Mouse (Mus musculus): ENCODE measurements at regions not wholly inside any gene's neighbourhood (a gene's known extent, or its start where the extent isn't known, plus 50 kb on each side); places are given as distances from the start of the nearest gene placed in this dataset.

DNA sequence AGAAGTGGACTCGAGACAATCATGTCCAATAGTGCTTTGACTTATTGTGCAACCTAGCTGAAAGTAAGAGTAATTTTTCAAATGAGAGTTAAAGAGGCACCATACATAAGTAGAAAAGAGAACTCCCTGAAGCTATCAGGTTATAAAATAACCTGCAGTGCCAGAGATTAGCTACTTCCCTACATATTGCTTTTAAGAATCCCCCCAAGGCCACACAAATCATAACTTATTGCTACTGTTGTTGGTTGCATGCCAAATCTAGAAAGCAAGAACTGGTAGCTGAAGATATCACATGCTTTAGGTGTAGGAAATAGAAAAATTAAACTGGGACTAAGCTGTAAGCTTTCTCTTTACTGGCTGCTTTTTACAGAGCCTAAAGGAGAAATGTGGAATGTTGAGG is 554.3 kb downstream of the Serpinb8 start:
- Histone ChIP-seq H3K27ac (replicated peaks) (no peak overlapping the region), H3K36me3 (no peaks in the 10 kb centered on the region), H3K4me3 (replicated peaks) (no peak overlapping the region), H3K27me3 (no peaks in the 10 kb centered on the region), H3K4me1 (no peaks in the 10 kb centered on the region), H3K4me2 (replicated peaks) (no peak overlapping the region), H3K9ac (no peak overlapping the region), H3K9me3 (replicated peaks) (no peaks in the 10 kb centered on the region)
- 68% methylated on average over 1 of the region's 1 CpGs for WGBS
- ATAC-seq (ENCODE audit: insufficient number of reproducible peaks, low FRiP score, low TSS enrichment, low read depth), result no peak

DNA sequence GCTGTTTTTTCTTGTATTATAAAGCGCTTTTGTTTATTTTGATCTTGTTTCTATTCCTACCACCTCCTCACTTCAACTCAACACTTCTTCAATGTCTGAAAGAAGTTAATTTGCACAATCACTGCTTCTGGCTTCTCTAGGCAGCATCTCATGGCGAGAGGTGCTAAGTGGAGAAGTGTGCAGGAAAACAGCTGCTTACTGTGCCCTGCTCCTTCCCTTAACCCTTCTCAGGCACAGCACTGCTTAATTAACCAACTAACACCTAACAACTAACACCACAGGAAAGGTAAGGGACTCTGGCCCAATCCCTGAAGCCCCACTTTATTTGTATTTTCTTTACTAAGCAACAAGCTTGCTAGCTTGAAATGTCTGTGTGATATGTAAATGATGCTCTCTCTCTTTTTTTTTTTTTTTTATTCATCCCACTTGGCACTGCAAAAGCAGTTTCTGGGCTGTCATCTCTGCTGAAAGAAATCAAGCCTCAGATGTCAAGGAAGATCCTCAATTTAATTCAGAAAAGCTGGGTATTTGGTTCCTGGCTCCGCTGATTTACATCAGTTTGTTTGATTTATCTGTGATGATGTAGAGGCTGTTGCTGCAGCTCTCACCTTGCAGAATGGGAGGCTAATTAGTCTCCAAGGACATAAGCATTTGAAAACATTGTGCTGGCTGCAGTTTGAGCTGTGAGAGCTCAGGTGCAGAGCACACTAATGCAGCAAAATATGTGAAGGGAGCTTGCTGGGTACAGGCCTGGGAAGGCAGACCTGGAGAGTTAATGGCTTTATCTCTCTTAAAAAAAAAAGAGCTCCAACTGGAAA is 591.8 kb downstream of the Serpinb8 start:
- no peak overlapping the region for H3K27ac ChIP-seq (replicated peaks)
- H3K4me2 ChIP-seq (replicated peaks), result no peak overlapping the region
- H3K9me3 ChIP-seq (replicated peaks), result no peaks in the 10 kb centered on the region
- H3K4me3 ChIP-seq (replicated peaks), result no peak overlapping the region
- H3K4me1 ChIP-seq, result no peaks in the 10 kb centered on the region
- WGBS, result 52% methylated on average over 3 of the region's 3 CpGs
- no peaks in the 10 kb centered on the region for H3K36me3 ChIP-seq
- H3K9ac ChIP-seq, result no peak overlapping the region
- H3K27me3 ChIP-seq, result no peaks in the 10 kb centered on the region
- ATAC-seq (ENCODE audit: insufficient number of reproducible peaks, low FRiP score, low TSS enrichment, low read depth), result peak; percentile 47; the same call in 1 of the 2 replicates

DNA sequence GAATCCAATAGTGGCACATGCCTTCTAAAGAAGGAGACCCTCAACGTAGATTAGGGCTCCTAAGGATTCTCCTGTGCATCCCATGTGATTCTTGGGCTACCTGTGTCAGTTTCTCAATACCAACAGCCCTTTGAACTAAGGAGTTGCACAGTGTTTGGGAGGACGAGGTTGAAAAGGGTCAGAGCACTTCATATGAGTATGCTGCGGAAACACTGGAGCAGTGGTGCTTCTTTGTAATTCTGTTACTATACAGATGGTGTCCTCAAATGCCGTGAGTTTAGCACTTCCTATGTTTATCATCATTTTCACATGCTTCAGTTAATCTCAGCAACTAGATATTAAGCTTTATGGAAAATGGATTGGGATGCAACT is 592.3 kb downstream of the Serpinb8 start:
- WGBS, result 60% methylated on average over 4 of the region's 4 CpGs
- Histone ChIP-seq H3K27ac (replicated peaks) (no peak overlapping the region), H3K9me3 (replicated peaks) (no peaks in the 10 kb centered on the region), H3K4me1 (no peaks in the 10 kb centered on the region), H3K4me3 (replicated peaks) (no peak overlapping the region), H3K27me3 (no peaks in the 10 kb centered on the region), H3K36me3 (no peaks in the 10 kb centered on the region), H3K9ac (no peak overlapping the region), H3K4me2 (replicated peaks) (no peak overlapping the region)
- no peak for ATAC-seq (ENCODE audit: insufficient number of reproducible peaks, low FRiP score, low TSS enrichment, low read depth)

DNA sequence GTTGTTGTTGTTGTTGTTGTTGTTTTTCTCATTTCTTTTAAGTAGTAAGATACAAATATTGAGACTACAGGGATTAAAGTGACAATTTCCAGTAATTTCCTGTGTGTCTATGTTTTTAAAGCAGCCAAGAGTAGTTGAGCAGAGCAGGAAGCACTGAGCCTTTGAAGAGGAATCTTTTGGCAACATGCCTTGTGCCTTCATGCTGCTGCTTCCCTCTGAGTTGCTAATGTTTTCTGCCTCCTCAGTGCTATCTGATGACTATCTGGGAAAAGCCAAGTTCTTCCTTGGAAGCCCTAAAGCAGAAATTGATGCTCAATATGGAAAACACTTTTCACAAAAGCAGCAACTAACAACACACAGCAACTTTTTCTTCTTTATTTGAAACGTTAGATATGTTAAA is 634.2 kb downstream of the Serpinb8 start:
- no peaks in the 10 kb centered on the region for H3K4me1 ChIP-seq
- no peak for ATAC-seq (ENCODE audit: insufficient number of reproducible peaks, low FRiP score, low TSS enrichment, low read depth)
- H3K4me2 ChIP-seq (replicated peaks), result no peak overlapping the region
- H3K9ac ChIP-seq, result no peak overlapping the region
- no peak overlapping the region for H3K27ac ChIP-seq (replicated peaks)
- H3K36me3 ChIP-seq, result no peaks in the 10 kb centered on the region
- no peaks in the 10 kb centered on the region for H3K9me3 ChIP-seq (replicated peaks)
- WGBS, result 68% methylated on average over 1 of the region's 1 CpGs
- H3K27me3 ChIP-seq, result no peaks in the 10 kb centered on the region
- H3K4me3 ChIP-seq (replicated peaks), result no peak overlapping the region

DNA sequence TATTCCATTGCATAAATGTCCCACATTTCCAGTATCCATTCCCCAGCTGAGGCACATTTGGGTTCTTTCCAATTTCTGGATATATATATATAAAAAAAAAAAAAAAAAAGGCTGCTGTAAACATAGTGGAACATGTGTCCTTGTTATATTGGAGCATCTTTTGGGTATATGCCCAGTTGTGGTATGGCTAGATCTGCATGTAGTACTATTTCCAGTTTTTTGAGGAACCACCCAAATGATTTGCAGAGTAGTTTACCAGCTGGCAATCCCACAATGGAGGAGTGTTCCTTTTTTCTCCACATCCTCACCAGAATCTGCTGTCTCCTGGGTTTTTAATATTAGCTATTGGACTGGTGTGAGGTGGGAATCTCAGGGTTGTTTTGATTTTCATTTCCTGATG is 650.3 kb downstream of the Serpinb8 start:
- no peaks in the 10 kb centered on the region for H3K36me3 ChIP-seq
- H3K27ac ChIP-seq (replicated peaks), result no peak overlapping the region
- no peak overlapping the region for H3K9ac ChIP-seq
- no peak for ATAC-seq (ENCODE audit: insufficient number of reproducible peaks, low FRiP score, low TSS enrichment, low read depth)
- no peak overlapping the region for H3K4me3 ChIP-seq (replicated peaks)
- no peaks in the 10 kb centered on the region for H3K27me3 ChIP-seq
- no peaks in the 10 kb centered on the region for H3K9me3 ChIP-seq (replicated peaks)
- no peaks in the 10 kb centered on the region for H3K4me1 ChIP-seq
- no peak overlapping the region for H3K4me2 ChIP-seq (replicated peaks)

DNA sequence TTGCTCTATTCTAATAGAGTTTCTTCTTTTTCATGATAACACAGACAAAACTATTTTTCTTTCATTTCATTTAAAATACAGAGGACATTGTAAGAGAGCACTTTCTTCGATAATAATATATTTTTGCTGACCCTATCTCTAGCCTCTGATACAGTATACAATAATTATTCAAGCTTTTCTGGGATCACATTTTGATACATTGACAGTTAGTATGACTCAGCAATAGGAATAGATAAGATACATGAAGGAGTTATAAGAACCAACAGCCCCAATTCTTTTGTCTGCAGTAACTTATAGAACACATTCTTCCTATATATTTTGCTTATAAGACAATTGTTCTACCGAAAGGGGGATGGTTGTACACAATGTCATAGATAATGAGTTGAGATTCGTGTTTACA is 665.3 kb downstream of the Serpinb8 start:
- ATAC-seq (ENCODE audit: insufficient number of reproducible peaks, low FRiP score, low TSS enrichment, low read depth), result no peak
- Histone ChIP-seq H3K27me3 (no peaks in the 10 kb centered on the region), H3K36me3 (no peaks in the 10 kb centered on the region), H3K9ac (no peak overlapping the region), H3K9me3 (replicated peaks) (no peaks in the 10 kb centered on the region), H3K4me1 (no peaks in the 10 kb centered on the region), H3K27ac (replicated peaks) (no peak overlapping the region), H3K4me3 (replicated peaks) (no peak overlapping the region), H3K4me2 (replicated peaks) (no peak overlapping the region)
- WGBS, result 84% methylated on average over 3 of the region's 3 CpGs

DNA sequence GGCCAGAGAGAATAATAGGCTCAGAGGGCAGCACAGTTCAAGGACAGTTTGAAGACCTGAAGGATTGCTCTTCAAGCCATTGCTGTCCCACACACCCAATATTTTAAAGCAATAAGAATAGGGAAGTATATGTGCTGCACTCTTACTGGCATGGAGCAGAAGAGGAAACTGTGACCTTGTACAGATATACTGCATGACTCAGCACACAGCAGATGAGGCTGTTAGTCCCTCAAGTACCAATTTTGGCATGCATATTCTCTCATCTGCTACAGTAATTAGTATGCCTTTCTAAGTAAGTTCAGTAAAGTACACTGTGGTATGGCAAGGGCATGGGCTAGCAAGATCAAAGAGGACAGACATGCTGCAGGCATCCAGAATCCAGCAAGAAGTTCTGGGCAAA is 669.5 kb downstream of the Serpinb8 start:
- ATAC-seq (ENCODE audit: insufficient number of reproducible peaks, low FRiP score, low TSS enrichment, low read depth), result no peak
- no peak overlapping the region for H3K4me2 ChIP-seq (replicated peaks)
- H3K36me3 ChIP-seq, result no peaks in the 10 kb centered on the region
- no peaks in the 10 kb centered on the region for H3K27me3 ChIP-seq
- H3K9me3 ChIP-seq (replicated peaks), result no peaks in the 10 kb centered on the region
- H3K4me3 ChIP-seq (replicated peaks), result no peak overlapping the region
- H3K27ac ChIP-seq (replicated peaks), result no peak overlapping the region
- no peaks in the 10 kb centered on the region for H3K4me1 ChIP-seq
- no peak overlapping the region for H3K9ac ChIP-seq

DNA sequence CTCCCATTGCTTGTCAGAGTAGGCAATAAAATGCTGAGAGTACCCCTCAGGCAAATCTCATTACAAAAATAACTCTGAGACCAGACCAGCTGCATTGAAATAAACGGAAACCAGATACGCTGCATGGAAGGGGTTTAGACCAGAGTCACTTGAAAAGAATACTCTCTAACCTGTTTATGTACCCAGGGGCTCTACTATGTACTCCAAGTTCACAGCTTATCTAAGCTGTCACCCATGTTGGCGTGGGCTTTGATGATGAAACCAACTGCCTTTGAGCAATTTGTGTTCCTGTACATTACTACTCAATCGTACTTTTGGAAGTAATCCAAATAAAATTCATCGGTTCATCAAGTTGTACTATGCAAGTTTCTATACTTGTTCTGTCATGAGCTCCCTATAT is 692.3 kb downstream of the Serpinb8 start:
- H3K27ac ChIP-seq (replicated peaks), result no peak overlapping the region
- 45% methylated on average over 5 of the region's 5 CpGs for WGBS
- H3K27me3 ChIP-seq, result no peaks in the 10 kb centered on the region
- no peak overlapping the region for H3K4me3 ChIP-seq (replicated peaks)
- H3K4me1 ChIP-seq, result no peaks in the 10 kb centered on the region
- no peak overlapping the region for H3K4me2 ChIP-seq (replicated peaks)
- no peaks in the 10 kb centered on the region for H3K36me3 ChIP-seq
- H3K9me3 ChIP-seq (replicated peaks), result no peaks in the 10 kb centered on the region
- H3K9ac ChIP-seq, result no peak overlapping the region
- no peak for ATAC-seq (ENCODE audit: insufficient number of reproducible peaks, low FRiP score, low TSS enrichment, low read depth)

DNA sequence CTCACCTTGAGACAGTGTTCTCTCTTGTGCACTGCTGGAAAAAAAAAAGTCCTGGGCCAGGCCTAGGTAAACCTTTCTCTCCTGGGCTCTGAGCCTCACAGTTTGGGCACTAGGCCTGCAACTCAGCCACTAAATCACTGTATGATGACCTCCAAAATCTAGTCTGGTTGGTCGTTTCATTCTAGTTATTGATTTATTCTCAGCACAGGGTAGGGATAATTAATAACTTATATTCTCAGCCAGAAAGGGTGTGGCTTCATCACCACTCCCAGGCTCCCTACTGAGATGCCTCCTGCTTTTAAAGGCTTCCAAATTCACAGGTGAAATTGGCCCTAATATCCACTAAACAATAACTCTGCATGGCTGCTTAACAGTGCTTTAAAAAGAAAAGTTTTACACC is 696.8 kb downstream of the Serpinb8 start:
- H3K4me2 ChIP-seq (replicated peaks), result no peak overlapping the region
- H3K4me1 ChIP-seq, result no peaks in the 10 kb centered on the region
- H3K36me3 ChIP-seq, result no peaks in the 10 kb centered on the region
- no peak overlapping the region for H3K27ac ChIP-seq (replicated peaks)
- 61% methylated on average over 1 of the region's 1 CpGs for WGBS
- H3K9me3 ChIP-seq (replicated peaks), result no peaks in the 10 kb centered on the region
- H3K4me3 ChIP-seq (replicated peaks), result no peak overlapping the region
- ATAC-seq (ENCODE audit: insufficient number of reproducible peaks, low FRiP score, low TSS enrichment, low read depth), result no peak
- no peak overlapping the region for H3K9ac ChIP-seq
- H3K27me3 ChIP-seq, result no peaks in the 10 kb centered on the region

All from embryonic facial prominence, embryonic 15.5 days (tissue).